Mouse (Mus musculus) cerebellum, adult 18-20 months (tissue): ENCODE results near the gene Pfdn4.

Source experiments
- DNase-seq, 2 experiments: peaks; one replicate each; pipeline ENCODE4 v3.0.0; 2021

Pfdn4 gene

GRCm38 (mm10) chr2:170498011-170498410 lies 1.8 kb downstream of the Pfdn4 start:
- DNase-seq = no peak

- DNase-seq = no peak
Measured at GRCm38 (mm10) chr2:170503343-170503742, 7.1 kb downstream of the Pfdn4 start.

- DNase-seq = no peak
Measured at GRCm38 (mm10) chr2:170503983-170504382, 7.8 kb downstream of the Pfdn4 start.

GRCm38 (mm10) chr2:170507734-170508133 lies 11.5 kb downstream of the Pfdn4 start:
- peak; percentile 84 to 88 for DNase-seq

- peak; percentile 95 to 97 for DNase-seq
Measured at GRCm38 (mm10) chr2:170508821-170509220, 12.6 kb downstream of the Pfdn4 start.

- DNase-seq = peak; percentile 88 to 93
Measured at GRCm38 (mm10) chr2:170511073-170511891, 15.1 kb downstream of the Pfdn4 start.

GRCm38 (mm10) chr2:170513756-170514155 lies 17.5 kb downstream of the Pfdn4 start:
- DNase-seq = no peak

GRCm38 (mm10) chr2:170520321-170520971 lies 24.2 kb downstream of the Pfdn4 start:
- DNase-seq = peak; percentile 48 to 55

- no peak for DNase-seq
Measured at GRCm38 (mm10) chr2:170526513-170526912, 30.3 kb downstream of the Pfdn4 start.

GRCm38 (mm10) chr2:170528061-170528460 lies 31.8 kb downstream of the Pfdn4 start:
- no peak for DNase-seq

GRCm38 (mm10) chr2:170529766-170530165 lies 33.5 kb downstream of the Pfdn4 start:
- DNase-seq = no peak

- DNase-seq = no peak
Measured at GRCm38 (mm10) chr2:170530256-170530655, 34.0 kb downstream of the Pfdn4 start.

GRCm38 (mm10) chr2:170534116-170534802 lies 38.0 kb downstream of the Pfdn4 start:
- no peak for DNase-seq

GRCm38 (mm10) chr2:170534803-170535174 lies 38.6 kb downstream of the Pfdn4 start:
- no peak for DNase-seq

- DNase-seq = no peak
Measured at GRCm38 (mm10) chr2:170535841-170536240, 39.6 kb downstream of the Pfdn4 start.

GRCm38 (mm10) chr2:170539211-170539610 lies 43.0 kb downstream of the Pfdn4 start:
- no peak for DNase-seq

- no peak for DNase-seq
Measured at GRCm38 (mm10) chr2:170543625-170544024, 47.4 kb downstream of the Pfdn4 start.

- no peak for DNase-seq
Measured at GRCm38 (mm10) chr2:170544159-170544558, 47.9 kb downstream of the Pfdn4 start.

GRCm38 (mm10) chr2:170544950-170545349 lies 48.7 kb downstream of the Pfdn4 start:
- no peak for DNase-seq

- no peak for DNase-seq
Measured at GRCm38 (mm10) chr2:170545745-170546144, 49.5 kb downstream of the Pfdn4 start.

GRCm38 (mm10) chr2:170547526-170547925 lies 51.3 kb downstream of the Pfdn4 start:
- no peak for DNase-seq

GRCm38 (mm10) chr2:170548046-170548445 lies 51.8 kb downstream of the Pfdn4 start:
- DNase-seq = no peak

GRCm38 (mm10) chr2:170549146-170549545 lies 52.9 kb downstream of the Pfdn4 start:
- DNase-seq = no peak

GRCm38 (mm10) chr2:170550240-170550639 lies 54.0 kb downstream of the Pfdn4 start:
- no peak for DNase-seq
